Mouse (Mus musculus) cerebellum, adult 2 months (tissue): ENCODE results near the gene Cers6. TPM values are rescaled to one million over a fixed set of nuclear protein-coding genes. Genes with fewer than 3 reads are reported as not detected.

Experiments used
- DNase-seq, 2 experiments: peaks; one replicate each; pipeline ENCODE4 v3.0.0; 2021
- H3K27ac ChIP-seq: fragments of 200-500 bp; 2 replicates; pipeline ENCODE4 v1.5.1; 2012; ENCODE audit warnings: low read length, control low read depth, inconsistent platforms; ENCODE audit not compliant: insufficient read depth
- H3K27me3 ChIP-seq: fragments of 200-500 bp; 2 replicates; pipeline ENCODE4 v1.6.1; 2012; ENCODE audit warnings: inconsistent platforms, mild to moderate bottlenecking, low read length, moderate library complexity; ENCODE audit not compliant: control insufficient read depth, insufficient read depth
- H3K4me1 ChIP-seq: fragments of 200-500 bp; 2 replicates; pipeline ENCODE4 v1.6.1; 2011; ENCODE audit warnings: low read length; ENCODE audit not compliant: control insufficient read depth, insufficient read depth
- H3K4me3 ChIP-seq: fragments of 200-500 bp; replicated peaks from 2 replicates; pipeline ENCODE3; 2011; ENCODE audit warnings: mild to moderate bottlenecking, low read depth, low read length, control low read depth; ENCODE audit not compliant: insufficient read depth
- CTCF ChIP-seq: fragments of 200-500 bp; IDR thresholded peaks from 2 replicates; pipeline ENCODE4 v1.5.1; 2011; ENCODE audit warnings: low read depth, mild to moderate bottlenecking, control low read depth, low read length, moderate library complexity, borderline replicate concordance; ENCODE audit not compliant: insufficient read depth
- POLR2A ChIP-seq: fragments of 200-500 bp; IDR thresholded peaks from 2 replicates; pipeline ENCODE4 v1.6.1; 2011; ENCODE audit warnings: low read length, control low read depth, borderline replicate concordance; ENCODE audit not compliant: insufficient read depth
- WGBS: fragments of 180-500 bp; shearing (Covaris S2); methylation state at CpG from one replicate; pipeline ENCODE4 v1.1.7; 2018; 5-methylcytosine and 5-hydroxymethylcytosine counted together
- polyA plus RNA-seq: library from polyadenylated mRNA; depleted of rRNA; stranded (reverse); fragments of >200 nt; gene quantifications from 2 replicates; pipeline ENCODE4 v1.2.3, GENCODE M21; 2012

Gene Cers6
- polyA plus RNA-seq, 1 experiment = 29.8 TPM

DNA sequence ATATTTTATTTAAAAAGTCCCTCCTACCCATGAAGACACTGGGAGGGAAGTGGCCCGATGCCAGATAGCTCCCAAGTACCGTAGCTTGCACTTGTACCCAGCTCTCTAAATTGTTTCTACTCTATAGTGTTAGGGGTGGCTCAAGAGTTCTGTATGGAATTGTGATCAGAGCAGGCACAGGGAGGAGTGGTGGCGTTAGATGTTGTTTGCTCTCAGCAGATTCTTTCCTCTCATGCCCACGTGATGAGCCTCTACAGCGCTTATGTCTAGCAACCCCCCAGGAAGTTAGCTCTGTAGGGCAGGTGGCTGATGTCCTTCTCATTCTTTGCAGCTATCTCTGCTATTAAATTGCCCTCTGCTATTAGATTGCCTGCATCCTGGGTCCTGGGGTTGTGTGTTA is 98.8 kb downstream of the Cers6 start:
- TF ChIP-seq CTCF = no peak
- H3K27ac ChIP-seq = no peak overlapping the region
- peak in 1 of 2 experiments; percentile 17 for DNase-seq
- peaks cover 31% of the 10 kb centered on the region for H3K4me1 ChIP-seq
- no peaks in the 10 kb centered on the region for H3K27me3 ChIP-seq
- H3K4me3 ChIP-seq = no peak overlapping the region
- whole genome bisulfite sequencing = 83% methylated on average over 5 of the region's 5 CpGs

DNA sequence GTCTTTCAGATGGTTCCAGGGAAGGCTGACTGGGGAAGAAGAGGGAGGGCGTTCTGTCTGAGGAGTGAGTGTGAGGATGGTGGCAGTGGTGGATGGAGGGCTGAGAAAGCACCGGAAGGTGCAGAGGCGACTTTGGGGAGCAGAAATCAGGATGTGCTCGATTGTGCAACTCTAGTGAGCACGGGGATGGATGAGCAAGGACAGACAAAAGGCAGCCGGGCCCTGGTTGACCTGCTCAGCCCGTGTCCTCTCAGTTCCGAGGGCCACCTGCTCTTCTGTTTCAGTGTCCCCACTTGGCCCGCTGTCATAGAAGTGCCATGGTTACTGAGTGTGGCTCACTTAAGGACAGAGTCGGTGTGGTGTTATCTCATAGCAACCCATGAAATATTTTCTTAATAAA is 99.4 kb downstream of the Cers6 start:
- no peak overlapping the region for H3K27ac ChIP-seq

DNA sequence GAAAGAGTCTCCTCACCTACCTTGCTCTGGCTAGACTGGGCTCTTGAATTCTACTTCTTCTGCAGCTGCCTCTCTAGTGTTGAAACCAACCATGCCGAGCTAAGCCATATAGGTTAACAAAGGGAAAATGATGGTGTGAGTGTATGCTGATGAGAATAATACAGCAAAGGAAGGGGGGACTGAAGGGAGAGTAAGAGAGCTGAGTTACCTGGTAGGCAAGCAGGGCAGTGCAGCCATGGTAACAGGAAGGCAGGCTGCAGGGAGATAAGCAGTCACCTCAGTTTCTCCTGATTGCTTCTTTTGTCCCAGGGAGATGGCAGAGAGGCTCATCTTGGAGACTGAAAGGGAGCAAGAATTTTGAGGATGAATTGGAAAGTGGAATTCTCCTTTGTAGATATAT is 105.1 kb downstream of the Cers6 start:
- no peak for DNase-seq
- no peak overlapping the region for H3K4me3 ChIP-seq
- no peak for TF ChIP-seq CTCF
- no peak for TF ChIP-seq POLR2A
- 90% methylated on average over 1 of the region's 1 CpGs for WGBS
- H3K27me3 ChIP-seq = no peaks in the 10 kb centered on the region
- peaks cover 6% of the 10 kb centered on the region; the same call in 1 of the 2 replicates for H3K4me1 ChIP-seq
- no peak overlapping the region for H3K27ac ChIP-seq

More for the DNA sequence above, 99.4 kb downstream of the Cers6 start:
- H3K4me3 ChIP-seq = no peak overlapping the region
- H3K4me1 ChIP-seq = peaks cover 31% of the 10 kb centered on the region
- WGBS = 90% methylated on average over 10 of the region's 10 CpGs
- no peaks in the 10 kb centered on the region for H3K27me3 ChIP-seq
- peak in 1 of 2 experiments; percentile 13 for DNase-seq
- no peak for TF ChIP-seq POLR2A
- no peak for TF ChIP-seq CTCF

DNA sequence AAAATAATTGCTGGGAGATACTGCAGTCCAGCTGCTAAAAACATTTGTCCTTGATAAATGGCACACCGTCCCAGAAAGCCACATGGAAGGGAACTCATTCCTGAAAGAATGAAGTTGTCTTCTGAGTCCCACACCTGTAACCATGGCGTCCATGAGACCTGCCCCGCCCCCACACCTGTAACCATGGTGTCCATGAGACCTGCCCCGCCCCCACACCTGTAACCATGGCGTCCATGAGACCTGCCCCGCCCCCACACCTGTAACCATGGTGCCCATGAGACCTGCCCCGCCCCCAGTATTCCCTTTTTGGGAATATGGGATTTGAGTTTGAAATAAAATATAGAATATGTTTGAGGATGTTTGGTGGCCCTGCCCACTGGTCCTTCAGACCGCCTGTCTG is 106.8 kb downstream of the Cers6 start:
- H3K4me1 ChIP-seq = no peaks in the 10 kb centered on the region
- H3K4me3 ChIP-seq = no peak overlapping the region
- no peak for DNase-seq
- TF ChIP-seq CTCF = no peak
- no peak for TF ChIP-seq POLR2A
- H3K27me3 ChIP-seq = no peaks in the 10 kb centered on the region
- 86% methylated on average over 8 of the region's 8 CpGs for WGBS
- H3K27ac ChIP-seq = no peak overlapping the region

DNA sequence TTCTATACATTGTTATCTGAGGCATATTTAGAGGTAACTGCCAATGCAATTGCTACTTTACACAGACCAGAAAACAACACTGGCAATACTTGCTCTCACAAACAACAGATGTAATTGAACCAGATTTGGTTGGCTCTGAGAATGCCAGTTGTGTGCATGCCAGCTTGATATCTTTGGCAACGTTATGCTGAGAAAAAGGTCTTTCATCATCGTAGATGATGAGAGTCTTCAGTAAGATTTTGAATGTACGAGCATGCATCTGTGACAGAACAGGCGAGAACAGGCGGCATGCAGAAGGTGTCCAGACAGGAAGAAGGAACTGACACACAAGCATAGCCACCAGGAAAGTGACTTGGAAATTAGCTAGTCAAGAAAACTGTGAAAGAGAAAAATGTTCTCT is 110.6 kb downstream of the Cers6 start:
- Histone ChIP-seq H3K4me3 (no peak overlapping the region), H3K27me3 (no peaks in the 10 kb centered on the region), H3K27ac (no peak overlapping the region), H3K4me1 (peaks cover 7% of the 10 kb centered on the region)
- DNase-seq = peak in 1 of 2 experiments; percentile 5
- no peak for TF ChIP-seq CTCF
- TF ChIP-seq POLR2A = no peak
- 56% methylated on average over 5 of the region's 5 CpGs for WGBS

DNA sequence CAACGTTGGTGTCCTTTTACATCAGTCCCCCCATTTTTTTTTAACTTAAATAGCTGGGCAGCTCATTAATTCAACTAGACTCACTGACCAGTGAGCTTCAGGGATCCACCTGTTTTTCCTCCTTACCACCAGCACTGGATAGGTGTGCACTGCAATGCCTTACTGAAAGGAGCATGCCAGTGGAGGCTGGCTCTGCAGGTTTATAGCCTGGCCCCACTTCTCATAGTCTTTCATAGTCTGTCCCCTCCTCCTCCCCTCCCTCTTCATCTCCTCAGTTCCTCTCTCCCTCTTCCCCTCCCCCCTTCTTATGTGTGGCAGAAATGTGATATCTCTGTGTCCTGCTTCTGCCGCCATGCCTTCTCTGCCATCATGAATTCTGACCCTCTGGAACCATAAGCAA is 112.5 kb downstream of the Cers6 start:
- Histone ChIP-seq H3K4me1 (peaks cover 7% of the 10 kb centered on the region), H3K4me3 (no peak overlapping the region), H3K27ac (no peak overlapping the region), H3K27me3 (no peaks in the 10 kb centered on the region)
- no peak for DNase-seq
- no peak for TF ChIP-seq CTCF
- no peak for TF ChIP-seq POLR2A
- 81% methylated on average over 2 of the region's 2 CpGs for WGBS

DNA sequence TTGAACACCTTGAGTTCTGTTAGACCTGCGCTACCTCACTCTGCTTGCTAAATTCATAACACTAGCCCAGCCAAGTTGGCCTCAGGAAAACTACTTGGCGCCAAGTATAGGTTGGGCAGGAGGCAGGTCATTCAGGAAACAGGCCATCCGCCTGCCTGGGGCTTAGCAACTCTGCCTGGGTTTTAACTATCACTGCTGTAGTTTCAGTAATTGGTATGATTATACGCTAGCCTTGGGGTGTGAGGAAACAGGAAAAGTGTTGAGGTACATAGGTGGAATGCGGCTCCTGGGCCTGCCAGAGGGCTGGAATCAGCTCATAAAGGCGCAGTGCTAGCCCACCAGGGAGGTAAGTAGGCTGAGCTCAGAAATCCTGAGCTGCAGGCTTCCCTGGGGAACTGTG is 114.0 kb downstream of the Cers6 start:
- Histone ChIP-seq H3K27me3 (no peaks in the 10 kb centered on the region), H3K4me3 (no peak overlapping the region), H3K4me1 (peaks cover 7% of the 10 kb centered on the region), H3K27ac (no peak overlapping the region)
- 26% methylated on average over 6 of the region's 6 CpGs for WGBS
- peak; percentile 72 to 87 for DNase-seq
- TF ChIP-seq POLR2A (no peak), CTCF (no peak)

DNA sequence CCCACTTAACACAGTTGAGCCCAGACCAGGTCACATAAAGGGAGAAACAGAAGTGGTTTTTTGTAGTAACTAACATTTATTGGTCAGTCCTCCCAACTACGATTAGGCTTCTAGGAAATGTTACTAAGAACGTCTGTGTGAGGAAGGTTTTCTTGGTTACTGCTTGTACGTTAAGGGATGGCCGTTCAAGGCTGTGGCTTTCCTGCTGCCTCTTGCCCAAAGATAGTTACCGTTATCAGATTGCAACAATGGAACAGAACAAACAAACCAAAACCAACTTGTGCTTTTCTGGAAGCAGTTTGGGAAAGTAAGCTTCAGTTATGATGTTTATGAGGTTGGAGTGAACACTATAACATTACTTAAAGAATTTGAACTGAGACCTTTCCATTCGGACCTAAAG is 114.5 kb downstream of the Cers6 start:
- TF ChIP-seq CTCF = no peak
- no peak for TF ChIP-seq POLR2A
- 89% methylated on average over 6 of the region's 6 CpGs for WGBS
- no peak for DNase-seq
- Histone ChIP-seq H3K4me1 (peaks cover 7% of the 10 kb centered on the region), H3K27me3 (no peaks in the 10 kb centered on the region), H3K27ac (no peak overlapping the region), H3K4me3 (no peak overlapping the region)

DNA sequence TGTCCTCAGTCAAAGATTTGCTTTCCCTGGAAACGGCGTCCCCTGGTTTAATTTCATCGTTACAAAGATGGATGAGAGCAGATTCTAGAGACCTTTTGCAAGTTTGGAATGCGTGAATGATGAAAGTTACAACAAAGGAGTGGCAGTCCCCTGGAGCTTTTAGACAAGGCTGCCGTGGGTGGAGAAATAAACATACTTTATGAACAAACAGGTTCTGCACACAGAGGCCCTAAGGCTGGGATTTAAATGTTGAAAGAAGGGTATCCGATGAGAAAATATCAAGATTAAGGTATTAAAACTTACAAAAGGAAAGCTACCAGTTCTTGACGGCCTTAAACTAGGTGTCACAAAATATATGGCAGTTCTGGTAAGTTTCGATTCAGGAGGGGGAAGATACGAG is 117.0 kb downstream of the Cers6 start:
- Histone ChIP-seq H3K27ac (no peak overlapping the region), H3K4me1 (peaks cover 12% of the 10 kb centered on the region), H3K27me3 (no peaks in the 10 kb centered on the region), H3K4me3 (no peak overlapping the region)
- 88% methylated on average over 9 of the region's 9 CpGs for WGBS
- no peak for DNase-seq
- no peak for TF ChIP-seq POLR2A
- TF ChIP-seq CTCF = no peak
